Mouse (Mus musculus) ES-E14 (cell line): ENCODE data around the gene Parp3. TPM values are rescaled to one million over a fixed set of nuclear protein-coding genes. Genes with fewer than 3 reads are reported as not detected.
"Not testable (repeated sequence)": the region's sequence is repeated elsewhere in the genome, so short reads cannot be mapped to it uniquely, and the experiment has no call there.

ENCODE experiments used
- DNase-seq: peaks from one replicate; pipeline ENCODE4 v3.0.0-alpha.2; 2013; ENCODE audit warnings: low read depth, low spot score
- H3K27ac ChIP-seq: 2 replicates; pipeline ENCODE4 v1.5.1; 2012; ENCODE audit warnings: low read depth, mild to moderate bottlenecking, low read length, moderate library complexity, mixed read lengths; ENCODE audit not compliant: poor library complexity, insufficient read depth, severe bottlenecking
- H3K36me3 ChIP-seq: 2 replicates; pipeline ENCODE4 v1.6.1; 2012; ENCODE audit warnings: mild to moderate bottlenecking, low read length, moderate library complexity, mixed read lengths; ENCODE audit not compliant: control insufficient read depth, poor library complexity, insufficient read depth, severe bottlenecking
- H3K4me1 ChIP-seq, 2 experiments: fragments of 150-350 bp in 1 of 2; sonication (generic) in 1 of 2; 2 replicates each; pipeline ENCODE4 v1.6.1; 2012; ENCODE audit warnings: low read length in 2 of 2, mild to moderate bottlenecking in 1 of 2, mixed read lengths in 1 of 2; ENCODE audit not compliant: control insufficient read depth in 2 of 2, insufficient read depth in 2 of 2, poor library complexity in 1 of 2
- H3K4me3 ChIP-seq, 2 experiments: fragments of 150-350 bp in 1 of 2; sonication (generic) in 1 of 2; 2 replicates each; pipeline ENCODE4 v1.5.1; 2012; ENCODE audit warnings: low read length in 2 of 2, low read depth in 1 of 2, mild to moderate bottlenecking in 1 of 2, mixed read lengths in 1 of 2; ENCODE audit not compliant: insufficient read depth in 1 of 2, poor library complexity in 1 of 2, severe bottlenecking in 1 of 2
- H3K9ac ChIP-seq: 2 replicates; pipeline ENCODE4 v1.6.1; 2012; ENCODE audit warnings: low read depth, mild to moderate bottlenecking, low read length, mixed read lengths; ENCODE audit not compliant: poor library complexity, insufficient read depth, severe bottlenecking
- H3K9me3 ChIP-seq: fragments of 150-350 bp; sonication (generic); 2 replicates; pipeline ENCODE4 v1.6.1; 2012; ENCODE audit warnings: low read depth, mild to moderate bottlenecking, low read length; ENCODE audit not compliant: control insufficient read depth, insufficient read depth
- CHD2 ChIP-seq: IDR thresholded peaks from 2 replicates; pipeline ENCODE4 v1.6.1; 2014; ENCODE audit warnings: mild to moderate bottlenecking, low read depth, low read length, inconsistent platforms
- HCFC1 ChIP-seq: IDR thresholded peaks from 2 replicates; pipeline ENCODE4 v1.6.1; 2012; ENCODE audit warnings: low read length, inconsistent platforms, borderline replicate concordance; ENCODE audit not compliant: insufficient read depth
- MAFK ChIP-seq: IDR thresholded peaks from 2 replicates; pipeline ENCODE4 v1.6.1; 2014; ENCODE audit warnings: mild to moderate bottlenecking, low read depth, low read length, inconsistent platforms; ENCODE audit not compliant: insufficient read depth
- ZC3H11A ChIP-seq: IDR thresholded peaks from 2 replicates; pipeline ENCODE4 v1.6.1; 2012; ENCODE audit warnings: low read depth, mild to moderate bottlenecking, inconsistent platforms, low read length, borderline replicate concordance
- ZNF384 ChIP-seq: IDR thresholded peaks from 2 replicates; pipeline ENCODE4 v1.6.1; 2012; ENCODE audit warnings: low read depth, low read length, inconsistent platforms
- in situ Hi-C, 2 experiments: fragments of 600-800 bp; cut with MboI; formaldehyde crosslinking; loops; one replicate each; pipeline ENCODE4 v1.15.1; 2025; ENCODE audit warnings: low sequenced_read_pairs in 2 of 2, inconsistent platforms in 1 of 2; ENCODE audit not compliant: unreplicated experiment in 2 of 2
- total RNA-seq: library from RNA; depleted of rRNA; stranded (reverse); fragments of 300-350 nt; gene quantifications from 2 replicates; pipeline ENCODE4 v1.2.3, GENCODE M21; 2012

Gene Parp3
- total RNA-seq, 1 experiment: 6.0 TPM

DNA sequence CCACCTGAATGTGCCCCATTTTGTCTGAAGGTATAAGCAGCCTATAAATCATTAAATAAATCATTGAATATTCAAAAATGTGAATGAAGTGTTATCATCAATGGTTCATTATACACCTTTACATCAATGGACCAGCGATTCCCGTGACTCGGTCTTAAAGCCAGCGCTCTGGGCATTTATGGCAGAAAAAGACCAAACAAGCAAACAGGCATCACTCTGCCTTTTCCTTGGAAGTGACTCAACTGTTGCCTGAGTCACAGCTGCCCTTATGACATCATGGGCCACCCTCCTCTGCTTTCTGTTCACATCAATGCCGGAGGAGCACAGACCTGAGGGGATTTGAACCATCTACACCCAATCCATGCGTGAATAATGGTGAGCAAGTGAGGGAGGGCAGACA lies 22.9 kb upstream of the Parp3 start, which contains the start of gene Iqcf1:
TSS of gene Iqcf1 (plus strand) at position 301 of the 400 bp plus-strand sequence.
- Histone ChIP-seq H3K9ac (no peak within 1 kb of the TSS), H3K27ac (no peak within 1 kb of the TSS), H3K4me3 (no peak within 1 kb of the TSS), H3K9me3 (no peaks in the 10 kb centered on the region), H3K4me1 (no peaks in the 10 kb centered on the region), H3K36me3 (no peaks in the 10 kb centered on the region)
- TF ChIP-seq MAFK (no peak), ZC3H11A (no peak), ZNF384 (no peak), HCFC1 (no peak), CHD2 (no peak)
- DNase-seq: no peak
- in situ Hi-C loops: no loop called here

DNA sequence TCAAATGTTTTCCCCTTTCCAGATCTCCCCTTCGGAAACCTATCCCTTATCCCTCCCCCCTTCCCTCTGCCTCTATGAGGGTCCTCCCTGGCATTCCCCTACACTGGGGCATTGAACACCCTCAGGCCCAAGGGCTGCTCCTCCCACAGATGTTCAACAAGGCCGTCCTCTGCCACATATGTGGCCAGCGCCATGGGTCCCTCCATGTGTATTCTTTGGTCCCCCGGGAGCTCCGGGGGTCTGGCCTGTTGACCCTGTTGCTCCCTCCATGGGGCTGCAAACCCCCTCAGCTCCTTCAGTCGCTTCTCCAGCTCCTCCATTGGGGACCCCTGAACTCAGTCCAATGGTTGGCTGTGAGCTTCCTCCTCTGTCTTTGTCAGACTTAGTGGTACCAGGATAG lies 10.9 kb upstream of the Parp3 start:
- DNase-seq, H3K27ac ChIP-seq, in situ Hi-C loops, H3K9ac ChIP-seq, H3K4me3 ChIP-seq, H3K9me3 ChIP-seq: not testable (repeated sequence)
- Histone ChIP-seq H3K36me3 (peaks cover 34% of the 10 kb centered on the region), H3K4me1 (peaks cover 0 to 18% of the 10 kb centered on the region in 2 experiments; a peak in 2 of 4 replicates)

- Histone ChIP-seq H3K36me3 (peaks cover 47% of the 10 kb centered on the region), H3K27ac (no peak overlapping the region), H3K4me3 (no peak overlapping the region), H3K9ac (no peak overlapping the region), H3K4me1 (peaks cover 0 to 17% of the 10 kb centered on the region in 2 experiments; a peak in 2 of 4 replicates), H3K9me3 (no peaks in the 10 kb centered on the region)
- TF ChIP-seq CHD2: no peak
- no peak for TF ChIP-seq HCFC1
- TF ChIP-seq ZC3H11A: no peak
- TF ChIP-seq ZNF384: no peak
- TF ChIP-seq MAFK: no peak
- in situ Hi-C loops: no loop called here
- no peak for DNase-seq
Observed at GRCm38 (mm10) chr9:106485076-106485475, 8.3 kb upstream of the Parp3 start.

- no peak for TF ChIP-seq MAFK
Observed at GRCm38 (mm10) chr9:106483606-106484005, 6.9 kb upstream of the Parp3 start.

DNA sequence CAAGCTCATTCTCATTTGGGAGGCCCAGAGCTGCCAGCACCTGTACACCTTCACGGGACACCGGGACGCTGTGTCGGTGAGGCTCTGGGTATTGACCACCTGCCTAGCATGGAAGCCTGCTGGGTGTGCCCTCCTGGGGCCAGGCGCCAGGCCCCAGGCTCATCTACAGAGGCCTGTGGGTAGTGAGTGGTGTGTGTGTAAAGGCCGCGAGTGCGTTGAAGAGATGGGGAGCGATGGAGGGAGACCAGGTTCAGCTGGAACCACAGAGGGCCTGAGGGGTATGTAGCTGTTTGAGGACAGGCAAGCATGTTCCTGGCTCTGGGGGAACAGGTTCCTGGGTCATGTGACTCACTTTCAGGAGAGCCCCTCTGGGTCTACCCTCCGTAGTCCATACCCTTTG lies 6.4 kb upstream of the Parp3 start:
- no peak for DNase-seq
- no peak overlapping the region for H3K9ac ChIP-seq
- no peak for TF ChIP-seq ZC3H11A
- TF ChIP-seq MAFK: no peak
- no peak for TF ChIP-seq ZNF384
- no peak for TF ChIP-seq HCFC1
- TF ChIP-seq CHD2: no peak
- H3K9me3 ChIP-seq: no peaks in the 10 kb centered on the region
- peaks cover 52% of the 10 kb centered on the region for H3K36me3 ChIP-seq
- no peak overlapping the region; the same call in 1 of the 2 replicates for H3K27ac ChIP-seq
- H3K4me3 ChIP-seq: no peak overlapping the region
- in situ Hi-C loops: no loop called here
- H3K4me1 ChIP-seq: peaks cover 0 to 17% of the 10 kb centered on the region in 2 experiments; a peak in 2 of 4 replicates

More at GRCm38 (mm10) chr9:106483606-106484005, 6.9 kb upstream of the Parp3 start:
- DNase-seq: no peak
- H3K4me3 ChIP-seq: no peak overlapping the region
- H3K4me1 ChIP-seq: peaks cover 0 to 17% of the 10 kb centered on the region in 2 experiments; a peak in 2 of 4 replicates
- in situ Hi-C loops: no loop called here
- no peaks in the 10 kb centered on the region for H3K9me3 ChIP-seq
- no peak overlapping the region for H3K27ac ChIP-seq
- H3K36me3 ChIP-seq: peaks cover 52% of the 10 kb centered on the region
- H3K9ac ChIP-seq: no peak overlapping the region
